Mouse (Mus musculus) stomach, embryonic 15.5 days (tissue): ENCODE results near the gene 2310009B15Rik. TPM values are rescaled to one million over a fixed set of nuclear protein-coding genes. Genes with fewer than 3 reads are reported as not detected.
A peak's percentile ranks its signal among the peaks of the same experiment; 100 is the strongest.

Experiments used
- ATAC-seq: fragments of 200-750 bp; cut with Nextera tagmentation; 2 replicates; pipeline ENCODE4 v1.8.0; 2017; ENCODE audit warnings: low read depth, moderate number of reproducible peaks, moderate TSS enrichment; ENCODE audit not compliant: insufficient read depth, low FRiP score
- H3K27ac ChIP-seq: fragments of 300-500 bp; sonication (generic); 2 replicates; pipeline ENCODE4 v1.5.1; 2015; ENCODE audit warnings: mild to moderate bottlenecking, inconsistent platforms
- H3K27me3 ChIP-seq: fragments of 300-500 bp; sonication (generic); replicated peaks from 2 replicates; pipeline ENCODE4 v1.6.1; 2015; ENCODE audit warnings: inconsistent platforms
- H3K36me3 ChIP-seq: fragments of 300-500 bp; sonication (generic); 2 replicates; pipeline ENCODE4 v1.6.1; 2015; ENCODE audit warnings: inconsistent platforms
- H3K4me1 ChIP-seq: fragments of 300-500 bp; sonication (generic); 2 replicates; pipeline ENCODE4 v1.6.1; 2015; ENCODE audit warnings: inconsistent platforms
- H3K4me2 ChIP-seq: fragments of 300-500 bp; sonication (generic); 2 replicates; pipeline ENCODE4 v1.6.1; 2015; ENCODE audit warnings: mild to moderate bottlenecking, inconsistent platforms
- H3K4me3 ChIP-seq: fragments of 300-500 bp; sonication (generic); replicated peaks from 2 replicates; pipeline ENCODE4 v1.5.1; 2015; ENCODE audit warnings: inconsistent platforms
- H3K9ac ChIP-seq: fragments of 300-500 bp; sonication (generic); 2 replicates; pipeline ENCODE4 v1.6.1; 2015; ENCODE audit warnings: inconsistent platforms
- H3K9me3 ChIP-seq: fragments of 300-500 bp; sonication (generic); 2 replicates; pipeline ENCODE4 v1.6.1; 2016; ENCODE audit warnings: inconsistent platforms
- WGBS: fragments of 180-500 bp; shearing (Covaris S2); methylation state at CpG from one replicate; pipeline ENCODE4 v1.1.7; 2015; 5-methylcytosine and 5-hydroxymethylcytosine counted together
- polyA plus RNA-seq: library from polyadenylated mRNA; unstranded; fragments of >200 nt; fragmentation: Nextera tagmentation; extraction: Ambion mirVana; gene quantifications from 2 replicates; pipeline ENCODE4 v1.2.1, GENCODE M21; 2015

Gene 2310009B15Rik
- polyA plus RNA-seq, 1 experiment from 2014 or later: 40.0 TPM

GRCm38 (mm10) chr1:138849531-138850160 is 7.0 kb downstream of the 2310009B15Rik start:
- H3K4me1 ChIP-seq: peaks cover 18% of the 10 kb centered on the region
- peaks cover 44% of the 10 kb centered on the region for H3K27me3 ChIP-seq
- no peak overlapping the region for H3K27ac ChIP-seq
- no peak overlapping the region for H3K4me3 ChIP-seq
- ATAC-seq: no peak
- H3K4me2 ChIP-seq: no peak overlapping the region
- H3K36me3 ChIP-seq: no peaks in the 10 kb centered on the region
- WGBS: 15% methylated on average over 8 of the region's 8 CpGs
- H3K9ac ChIP-seq: no peak overlapping the region
- no peaks in the 10 kb centered on the region for H3K9me3 ChIP-seq

GRCm38 (mm10) chr1:138848511-138849109 is 8.0 kb downstream of the 2310009B15Rik start, which contains the start of gene Lhx9:
Lhx9 (minus strand) TSS chr1:138848577.
- under 1% methylated on average over 33 of the region's 33 CpGs for WGBS

DNA sequence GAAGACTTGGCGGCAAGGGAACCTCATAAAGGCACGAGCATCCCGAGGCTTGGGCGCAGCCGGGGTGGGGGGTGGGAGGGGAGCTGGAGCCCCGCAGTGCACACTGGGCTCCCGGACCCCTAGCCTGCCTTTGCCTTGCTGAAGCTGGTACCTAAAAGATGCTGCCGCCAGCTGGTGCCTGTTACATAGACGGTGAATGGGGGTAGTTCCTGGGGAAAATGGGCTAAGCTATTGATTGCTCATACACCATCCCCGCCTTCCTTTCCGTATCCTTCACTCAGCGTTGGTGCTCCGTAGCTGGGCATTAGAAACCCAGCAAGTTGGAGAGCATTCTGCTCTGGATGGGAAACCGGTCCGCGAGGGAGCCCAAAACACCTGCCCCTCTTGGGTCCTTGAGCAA is 8.6 kb downstream of the 2310009B15Rik start:
- peaks cover 28% of the 10 kb centered on the region for H3K4me1 ChIP-seq
- no peaks in the 10 kb centered on the region for H3K36me3 ChIP-seq
- H3K27me3 ChIP-seq: peaks cover 60% of the 10 kb centered on the region
- 2% methylated on average over 16 of the region's 16 CpGs for WGBS
- no peak overlapping the region for H3K9ac ChIP-seq
- H3K4me2 ChIP-seq: peak overlapping the region; percentile 54
- no peak overlapping the region for H3K27ac ChIP-seq
- H3K4me3 ChIP-seq: peak overlapping the region; percentile 30
- no peak for ATAC-seq
- no peaks in the 10 kb centered on the region for H3K9me3 ChIP-seq

More at GRCm38 (mm10) chr1:138848511-138849109, 8.0 kb downstream of the 2310009B15Rik start, which contains the start of gene Lhx9:
- Histone ChIP-seq H3K9me3 (no peaks in the 10 kb centered on the region), H3K27me3 (peaks cover 54% of the 10 kb centered on the region), H3K27ac (no peak within 1 kb of the TSS), H3K4me3 (peak within 1 kb of the TSS; percentile 30), H3K4me1 (peaks cover 23% of the 10 kb centered on the region), H3K4me2 (peak within 1 kb of the TSS; percentile 54), H3K9ac (0 out of 2 replicates have a peak within 1 kb of the TSS, but pooled peaks have one; percentile 10), H3K36me3 (no peaks in the 10 kb centered on the region)
- ATAC-seq: peak; percentile 66; the same call in 1 of the 2 replicates

DNA sequence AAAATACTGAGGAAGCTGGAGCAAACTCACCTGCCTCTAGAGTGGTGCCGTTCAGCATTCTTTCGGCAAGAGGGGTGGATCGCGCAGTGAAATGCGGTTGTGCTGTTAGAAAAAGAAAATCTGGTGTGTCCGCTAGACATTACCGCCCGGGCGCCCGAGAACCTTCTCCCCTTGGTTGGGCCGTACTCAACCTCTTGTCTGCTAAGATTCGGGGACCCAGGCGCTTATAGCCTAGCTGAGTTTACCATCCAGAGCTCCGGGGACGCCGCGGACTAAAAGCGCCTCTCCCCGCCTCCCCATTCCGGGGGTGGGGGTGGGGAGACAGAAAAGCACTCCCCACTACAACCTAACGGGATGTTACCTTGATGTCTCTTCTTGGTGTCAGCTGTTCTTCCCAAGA is 9.5 kb downstream of the 2310009B15Rik start:
- no peak overlapping the region for H3K27ac ChIP-seq
- no peaks in the 10 kb centered on the region for H3K9me3 ChIP-seq
- ATAC-seq: no peak
- no peaks in the 10 kb centered on the region for H3K36me3 ChIP-seq
- peaks cover 60% of the 10 kb centered on the region for H3K27me3 ChIP-seq
- peak overlapping the region; percentile 35 for H3K4me2 ChIP-seq
- H3K4me3 ChIP-seq: peak overlapping the region; percentile 18
- WGBS: 1% methylated on average over 21 of the region's 21 CpGs
- H3K4me1 ChIP-seq: peaks cover 28% of the 10 kb centered on the region
- H3K9ac ChIP-seq: no peak overlapping the region

GRCm38 (mm10) chr1:138846581-138846980 is 10.1 kb downstream of the 2310009B15Rik start:
- Histone ChIP-seq H3K4me3 (no peak overlapping the region), H3K9ac (no peak overlapping the region), H3K9me3 (no peaks in the 10 kb centered on the region), H3K4me2 (no peak overlapping the region), H3K4me1 (peaks cover 31% of the 10 kb centered on the region), H3K36me3 (no peaks in the 10 kb centered on the region), H3K27ac (no peak overlapping the region), H3K27me3 (peaks cover 62% of the 10 kb centered on the region)
- ATAC-seq: no peak
- 10% methylated on average over 9 of the region's 9 CpGs for WGBS

- H3K9me3 ChIP-seq: no peaks in the 10 kb centered on the region
- WGBS: 11% methylated on average over 12 of the region's 12 CpGs
- H3K27ac ChIP-seq: no peak overlapping the region
- H3K4me3 ChIP-seq: no peak overlapping the region
- no peak overlapping the region for H3K9ac ChIP-seq
- no peak for ATAC-seq
- H3K4me1 ChIP-seq: peaks cover 35% of the 10 kb centered on the region
- H3K4me2 ChIP-seq: no peak overlapping the region
- no peaks in the 10 kb centered on the region for H3K36me3 ChIP-seq
- peaks cover 63% of the 10 kb centered on the region for H3K27me3 ChIP-seq
Observed at GRCm38 (mm10) chr1:138846131-138846530, 10.5 kb downstream of the 2310009B15Rik start.

DNA sequence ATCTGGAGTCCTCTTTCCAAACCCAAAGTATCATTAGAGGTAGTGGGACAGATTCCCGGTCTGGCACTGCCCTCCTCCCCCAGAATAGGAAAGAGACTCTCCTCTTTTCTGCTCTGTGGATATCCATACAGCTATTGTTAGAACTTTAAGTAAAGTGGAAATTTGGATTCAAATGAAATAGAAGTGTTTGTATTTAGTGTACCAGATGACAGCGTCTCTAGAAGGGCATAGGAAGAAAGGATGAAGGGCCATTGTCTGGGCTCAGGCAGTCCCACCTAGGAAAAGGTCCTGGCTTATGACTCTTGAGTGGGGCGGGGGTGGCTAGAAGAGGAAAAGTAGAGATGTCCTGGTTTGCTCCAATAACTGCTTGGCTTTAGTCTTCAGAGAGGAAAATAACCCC is 11.2 kb downstream of the 2310009B15Rik start:
- Histone ChIP-seq H3K27me3 (peaks cover 63% of the 10 kb centered on the region), H3K4me2 (no peak overlapping the region), H3K36me3 (no peaks in the 10 kb centered on the region), H3K4me3 (no peak overlapping the region), H3K9ac (no peak overlapping the region), H3K27ac (no peak overlapping the region), H3K9me3 (no peaks in the 10 kb centered on the region), H3K4me1 (peaks cover 35% of the 10 kb centered on the region)
- 19% methylated on average over 3 of the region's 3 CpGs for WGBS
- no peak for ATAC-seq

DNA sequence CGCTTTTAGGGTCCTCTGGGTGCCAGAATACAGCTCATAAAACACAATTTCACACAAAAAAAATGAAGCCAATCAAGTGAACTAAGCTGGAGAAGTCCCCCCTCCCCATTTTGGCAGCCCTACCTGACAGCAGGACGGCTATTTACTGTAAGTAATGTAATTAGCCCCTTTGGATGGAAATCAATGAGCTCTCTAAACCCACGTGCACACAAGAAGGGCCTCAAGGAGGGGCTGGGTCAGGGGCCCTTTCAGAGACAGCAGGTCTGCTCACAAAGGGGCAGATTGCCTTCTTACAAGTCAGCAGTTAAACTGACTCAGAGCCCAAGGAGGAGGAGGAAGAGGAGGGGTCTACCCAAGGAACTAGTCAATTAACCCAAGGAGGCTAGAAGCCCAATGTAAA is 12.5 kb downstream of the 2310009B15Rik start:
- Histone ChIP-seq H3K36me3 (no peaks in the 10 kb centered on the region), H3K9me3 (no peaks in the 10 kb centered on the region), H3K4me1 (peaks cover 35% of the 10 kb centered on the region), H3K4me3 (peak overlapping the region; percentile 31; the same call in 1 of the 2 replicates), H3K4me2 (peak overlapping the region; percentile 62), H3K27me3 (peaks cover 69% of the 10 kb centered on the region), H3K9ac (no peak overlapping the region), H3K27ac (no peak overlapping the region)
- 6% methylated on average over 3 of the region's 3 CpGs for WGBS
- no peak for ATAC-seq

- under 1% methylated on average over 35 of the region's 35 CpGs for WGBS
- Histone ChIP-seq H3K36me3 (no peaks in the 10 kb centered on the region), H3K27ac (no peak overlapping the region), H3K9me3 (no peaks in the 10 kb centered on the region), H3K4me2 (peak overlapping the region; percentile 62), H3K4me3 (peak overlapping the region; percentile 31), H3K27me3 (peaks cover 69% of the 10 kb centered on the region), H3K4me1 (peaks cover 29% of the 10 kb centered on the region), H3K9ac (0 out of 2 replicates have a peak overlapping the region, but pooled peaks have one; percentile 1)
- ATAC-seq: no peak
Observed at GRCm38 (mm10) chr1:138843361-138844091, 13.1 kb downstream of the 2310009B15Rik start.

- Histone ChIP-seq H3K27me3 (peaks cover 69% of the 10 kb centered on the region), H3K4me3 (no peak overlapping the region), H3K4me1 (peaks cover 21% of the 10 kb centered on the region), H3K27ac (no peak overlapping the region), H3K36me3 (no peaks in the 10 kb centered on the region), H3K9me3 (no peaks in the 10 kb centered on the region), H3K9ac (no peak overlapping the region), H3K4me2 (no peak overlapping the region)
- ATAC-seq: no peak
- 5% methylated on average over 10 of the region's 10 CpGs for WGBS
Observed at GRCm38 (mm10) chr1:138842756-138843155, 13.9 kb downstream of the 2310009B15Rik start.

GRCm38 (mm10) chr1:138842315-138842714 is 14.3 kb downstream of the 2310009B15Rik start:
- Histone ChIP-seq H3K27me3 (peaks cover 72% of the 10 kb centered on the region), H3K36me3 (no peaks in the 10 kb centered on the region)
- no peak for ATAC-seq

More at GRCm38 (mm10) chr1:138842315-138842714, 14.3 kb downstream of the 2310009B15Rik start:
- Histone ChIP-seq H3K4me2 (peak overlapping the region; percentile 61), H3K9ac (no peak overlapping the region), H3K4me3 (peak overlapping the region; percentile 33; the same call in 1 of the 2 replicates), H3K27ac (no peak overlapping the region), H3K9me3 (no peaks in the 10 kb centered on the region), H3K4me1 (peaks cover 20% of the 10 kb centered on the region)
- WGBS: under 1% methylated on average over 8 of the region's 8 CpGs
